Mouse (Mus musculus) testis, adult 2 months (tissue): ENCODE measurements around the gene Rnaseh2b.

ENCODE experiments used
- CTCF ChIP-seq: fragments of 200-500 bp; IDR thresholded peaks from 2 replicates; pipeline ENCODE4 v1.5.1; 2012; ENCODE audit warnings: low read depth, mild to moderate bottlenecking, inconsistent platforms, low read length, moderate library complexity; ENCODE audit not compliant: control insufficient read depth, insufficient read depth, insufficient replicate concordance
- POLR2A ChIP-seq: fragments of 200-500 bp; IDR thresholded peaks from 2 replicates; pipeline ENCODE4 v1.6.1; 2012; ENCODE audit warnings: low read depth, mild to moderate bottlenecking, inconsistent platforms, low read length, moderate library complexity; ENCODE audit not compliant: control insufficient read depth

- TF ChIP-seq POLR2A (no peak), CTCF (no peak)
Measured at GRCm38 (mm10) chr14:62309026-62309425, 16.6 kb downstream of the Rnaseh2b start.
